Mouse (Mus musculus): ENCODE data around the gene Kctd21.

- TF ChIP-seq RAD21 (IDR thresholded peaks at IDR 0.05; ENCODE audit: low read depth, low read length): no peak
- TF ChIP-seq PAX5 (IDR thresholded peaks at IDR 0.05; ENCODE audit: low read length): no peak
- no peak for TF ChIP-seq CTCF (conservative IDR thresholded peaks at IDR 0.05 in 1 of 2, IDR thresholded peaks at IDR 0.05 in 1 of 2; ENCODE audit: low read depth in 2 of 2, low read length in 2 of 2)
- TF ChIP-seq MAFK (IDR thresholded peaks at IDR 0.05; ENCODE audit: insufficient replicate concordance, low read length): no peak
- no peak for TF ChIP-seq POLR2A (IDR thresholded peaks at IDR 0.05; ENCODE audit: low read depth, low read length)
- no peak for TF ChIP-seq UBTF (IDR thresholded peaks at IDR 0.05; ENCODE audit: low read depth, low read length)
- TF ChIP-seq ZC3H11A (IDR thresholded peaks at IDR 0.05; ENCODE audit: low read depth, low read length): no peak
- no peak for TF ChIP-seq MAX (IDR thresholded peaks at IDR 0.05; ENCODE audit: low read length)
- no peak for TF ChIP-seq GABPA (IDR thresholded peaks at IDR 0.05; ENCODE audit: insufficient replicate concordance, low read depth, low read length)
- no peak for TF ChIP-seq EP300 (IDR thresholded peaks at IDR 0.05; ENCODE audit: low read length)
- TF ChIP-seq TCF12 (IDR thresholded peaks at IDR 0.05; ENCODE audit: low read depth, low read length): no peak
These were observed 19.9 kb upstream of the Kctd21 start for GRCm38 (mm10) chr7:97312196-97312595.
